Mouse (Mus musculus) limb, embryonic 14.5 days (tissue): ENCODE measurements around the gene Stard9. TPM values are rescaled to one million over a fixed set of nuclear protein-coding genes. Genes with fewer than 3 reads are reported as not detected.

ENCODE experiments used
- ATAC-seq: fragments of 200-750 bp; cut with Nextera tagmentation; 2 replicates; pipeline ENCODE4 v1.8.0; 2017; ENCODE audit warnings: low read depth, moderate number of reproducible peaks, moderate TSS enrichment; ENCODE audit not compliant: low FRiP score
- DNase-seq: peaks from one replicate; pipeline ENCODE4 v3.0.0-alpha.2; 2015; ENCODE audit warnings: low spot score
- H3K27ac ChIP-seq: fragments of 300-500 bp; sonication (generic); replicated peaks from 2 replicates; pipeline ENCODE4 v1.5.1; 2014; ENCODE audit warnings: low read depth, mild to moderate bottlenecking, low read length, moderate library complexity, mixed read lengths
- H3K27me3 ChIP-seq: fragments of 300-500 bp; sonication (generic); 2 replicates; pipeline ENCODE4 v1.6.1; 2014; ENCODE audit warnings: low read length, mixed read lengths; ENCODE audit not compliant: control insufficient read depth, insufficient read depth
- H3K36me3 ChIP-seq: fragments of 300-500 bp; sonication (generic); 2 replicates; pipeline ENCODE4 v1.6.1; 2014; ENCODE audit warnings: mild to moderate bottlenecking, low read length, moderate library complexity, mixed read lengths; ENCODE audit not compliant: control insufficient read depth, insufficient read depth
- H3K4me1 ChIP-seq: fragments of 300-500 bp; sonication (generic); 2 replicates; pipeline ENCODE4 v1.6.1; 2014; ENCODE audit warnings: antibody characterized with exemption, low read length, mixed read lengths; ENCODE audit not compliant: control insufficient read depth, insufficient read depth
- H3K4me2 ChIP-seq: fragments of 300-500 bp; sonication (generic); replicated peaks from 2 replicates; pipeline ENCODE4 v1.6.1; 2014; ENCODE audit warnings: low read depth, mild to moderate bottlenecking, low read length, moderate library complexity; ENCODE audit not compliant: severe bottlenecking
- H3K4me3 ChIP-seq: fragments of 300-500 bp; sonication (generic); replicated peaks from 2 replicates; pipeline ENCODE4 v1.5.1; 2014; ENCODE audit warnings: low read length
- H3K9ac ChIP-seq: fragments of 300-500 bp; sonication (generic); 2 replicates; pipeline ENCODE4 v1.6.1; 2014; ENCODE audit warnings: mild to moderate bottlenecking, low read depth, low read length, moderate library complexity; ENCODE audit not compliant: severe bottlenecking
- H3K9me3 ChIP-seq: fragments of 300-500 bp; sonication (generic); 2 replicates; pipeline ENCODE4 v1.6.1; 2016; ENCODE audit warnings: low read length; ENCODE audit not compliant: control insufficient read depth
- POLR2A ChIP-seq: fragments of 200-500 bp; IDR thresholded peaks from 2 replicates; pipeline ENCODE4 v1.8.0; 2012; ENCODE audit warnings: inconsistent platforms, mild to moderate bottlenecking, moderate library complexity, borderline replicate concordance; ENCODE audit not compliant: insufficient read depth, insufficient read length; ENCODE audit errors: extremely low read depth
- WGBS: fragments of 180-500 bp; shearing (Covaris S2); extraction: QIAGEN DNeasy Blood & Tissue Kit; methylation state at CpG from one replicate; pipeline ENCODE4 v1.1.7; 2014; 5-methylcytosine and 5-hydroxymethylcytosine counted together
- polyA plus RNA-seq, 2 experiments: library from polyadenylated mRNA; depleted of rRNA in 1 of 2; stranded (reverse) in 1 of 2; unstranded in 1 of 2; fragments of >200 nt; fragmentation: Nextera tagmentation in 1 of 2; extraction: Ambion mirVana in 1 of 2; gene quantifications; 2 replicates each; pipeline versions ENCODE4 v1.2.1 to v1.2.3; 2012 to 2014

Stard9 gene
- polyA plus RNA-seq, 2 experiments, result 10.7 to 25.4 TPM

GRCm38 (mm10) chr2:120713441-120713840 lies 84.5 kb downstream of the Stard9 start:
- Histone ChIP-seq H3K27me3 (no peaks in the 10 kb centered on the region), H3K4me3 (no peak overlapping the region), H3K27ac (no peak overlapping the region), H3K9ac (no peak overlapping the region), H3K4me2 (no peak overlapping the region), H3K9me3 (no peaks in the 10 kb centered on the region), H3K36me3 (peaks cover 61% of the 10 kb centered on the region), H3K4me1 (no peaks in the 10 kb centered on the region)
- ATAC-seq (no peak), DNase-seq (no peak)
- no peak for TF ChIP-seq POLR2A
- 92% methylated on average over 3 of the region's 3 CpGs for WGBS

GRCm38 (mm10) chr2:120718496-120718895 lies 89.6 kb downstream of the Stard9 start:
- H3K27ac ChIP-seq, result no peak overlapping the region
- H3K4me2 ChIP-seq, result no peak overlapping the region
- H3K9me3 ChIP-seq, result no peaks in the 10 kb centered on the region
- TF ChIP-seq POLR2A, result no peak
- H3K4me3 ChIP-seq, result no peak overlapping the region
- WGBS, result 93% methylated on average over 8 of the region's 8 CpGs
- H3K36me3 ChIP-seq, result peaks cover 90% of the 10 kb centered on the region
- H3K4me1 ChIP-seq, result no peaks in the 10 kb centered on the region
- H3K27me3 ChIP-seq, result no peaks in the 10 kb centered on the region
- DNase-seq (no peak), ATAC-seq (no peak)
- no peak overlapping the region for H3K9ac ChIP-seq

GRCm38 (mm10) chr2:120720821-120721220 lies 91.9 kb downstream of the Stard9 start:
- Histone ChIP-seq H3K36me3 (peaks cover 94% of the 10 kb centered on the region), H3K4me1 (no peaks in the 10 kb centered on the region), H3K27ac (no peak overlapping the region), H3K4me3 (no peak overlapping the region), H3K27me3 (no peaks in the 10 kb centered on the region), H3K9me3 (no peaks in the 10 kb centered on the region), H3K4me2 (no peak overlapping the region), H3K9ac (no peak overlapping the region)
- TF ChIP-seq POLR2A, result no peak
- 74% methylated on average over 6 of the region's 6 CpGs for WGBS
- ATAC-seq, result no peak
- no peak for DNase-seq

- H3K9me3 ChIP-seq, result no peaks in the 10 kb centered on the region
- no peak for TF ChIP-seq POLR2A
- H3K4me2 ChIP-seq, result no peak overlapping the region
- no peak overlapping the region for H3K27ac ChIP-seq
- no peak overlapping the region for H3K4me3 ChIP-seq
- DNase-seq (no peak), ATAC-seq (no peak)
- no peaks in the 10 kb centered on the region for H3K27me3 ChIP-seq
- H3K4me1 ChIP-seq, result no peaks in the 10 kb centered on the region
- H3K36me3 ChIP-seq, result peaks cover 95% of the 10 kb centered on the region
- no peak overlapping the region for H3K9ac ChIP-seq
- WGBS, result 90% methylated on average over 2 of the region's 2 CpGs
Measured at GRCm38 (mm10) chr2:120721911-120722310, 93.0 kb downstream of the Stard9 start.

GRCm38 (mm10) chr2:120722491-120722890 lies 93.6 kb downstream of the Stard9 start:
- TF ChIP-seq POLR2A, result no peak
- Histone ChIP-seq H3K9ac (no peak overlapping the region), H3K4me1 (no peaks in the 10 kb centered on the region), H3K27me3 (no peaks in the 10 kb centered on the region), H3K36me3 (peaks cover 95% of the 10 kb centered on the region), H3K4me3 (no peak overlapping the region), H3K4me2 (no peak overlapping the region), H3K27ac (no peak overlapping the region), H3K9me3 (no peaks in the 10 kb centered on the region)
- 78% methylated on average over 8 of the region's 8 CpGs for WGBS
- DNase-seq, result no peak
- ATAC-seq, result no peak

- Histone ChIP-seq H3K27me3 (no peaks in the 10 kb centered on the region), H3K9ac (no peak overlapping the region), H3K36me3 (peaks cover 95% of the 10 kb centered on the region), H3K4me1 (peaks cover 3% of the 10 kb centered on the region; the same call in 1 of the 2 replicates), H3K4me3 (no peak overlapping the region), H3K27ac (no peak overlapping the region), H3K9me3 (no peaks in the 10 kb centered on the region), H3K4me2 (no peak overlapping the region)
- no peak for ATAC-seq
- no peak for TF ChIP-seq POLR2A
- no peak for DNase-seq
- WGBS, result 74% methylated on average over 4 of the region's 4 CpGs
Measured at GRCm38 (mm10) chr2:120723621-120724020, 94.7 kb downstream of the Stard9 start.
